Mouse (Mus musculus) v-Abl transformed pro-B cells (cell line): ENCODE results near the gene Ppp1r14a.

Experiments
- in situ Hi-C, 2 experiments: fragments of 400-800 bp; cut with MboI; formaldehyde crosslinking; loops; one replicate each; pipeline ENCODE4 v1.15.1; 2025; ENCODE audit not compliant: unreplicated experiment in 2 of 2

The Ppp1r14a gene

GRCm38 (mm10) chr7:29288942-29289638 lies at the start of gene Ppp1r14a:
TSS of gene Ppp1r14a (plus strand) at chr7:29289308.
- in situ Hi-C loops: loop anchor here in 1 of 2 experiments (5.0 kb wide), 1 partner anchor 162 kb away; the partner anchor contains the start of gene Ryr1

- in situ Hi-C loops: loop anchor here (5.0 to 10.0 kb wide), 3 partner anchors 47 to 118 kb away; partner anchors contain the start of genes Ryr1 (in 2 of the 2), Ggn (in 1 of the 2) and Spred3 (in 1 of the 2)
These were observed 44.2 kb upstream of the Ppp1r14a start for GRCm38 (mm10) chr7:29244732-29245416.

GRCm38 (mm10) chr7:29246015-29246414 lies 43.1 kb upstream of the Ppp1r14a start:
- in situ Hi-C loops: loop anchor here (5.0 to 10.0 kb wide), 3 partner anchors 46 to 119 kb away; partner anchors contain the start of genes Ggn (in 1 of the 2), Ryr1 (in 1 of the 2) and Spred3 (in 1 of the 2)

- in situ Hi-C loops: loop anchor here (5.0 to 10.0 kb wide), 3 partner anchors 46 to 119 kb away; partner anchors contain the start of genes Ggn (in 1 of the 2), Ryr1 (in 1 of the 2) and Spred3 (in 1 of the 2)
These were observed 42.3 kb upstream of the Ppp1r14a start for GRCm38 (mm10) chr7:29246619-29247313.

- in situ Hi-C loops: loop anchor here (5.0 to 10.0 kb wide), 3 partner anchors 45 to 120 kb away; partner anchors contain the start of genes Ggn (in 1 of the 2), Ryr1 (in 1 of the 2) and Spred3 (in 1 of the 2)
These were observed 41.8 kb upstream of the Ppp1r14a start for GRCm38 (mm10) chr7:29247314-29247700.

GRCm38 (mm10) chr7:29247706-29248105 lies 41.4 kb upstream of the Ppp1r14a start:
- in situ Hi-C loops: loop anchor here (5.0 to 10.0 kb wide), 3 partner anchors 45 to 120 kb away; partner anchors contain the start of genes Ggn (in 1 of the 2), Ryr1 (in 1 of the 2) and Spred3 (in 1 of the 2)

- in situ Hi-C loops: loop anchor here (5.0 to 10.0 kb wide), 3 partner anchors 44 to 121 kb away; partner anchors contain the start of genes Ggn (in 1 of the 2), Ryr1 (in 1 of the 2) and Spred3 (in 1 of the 2)
These were observed 40.8 kb upstream of the Ppp1r14a start, which contains the start of gene 2200002D01Rik for GRCm38 (mm10) chr7:29248261-29248841. TSS of gene 2200002D01Rik (minus strand) at chr7:29248466.

GRCm38 (mm10) chr7:29251166-29251565 lies 37.9 kb upstream of the Ppp1r14a start:
- in situ Hi-C loops: no loop called here

GRCm38 (mm10) chr7:29253842-29254241 lies 35.3 kb upstream of the Ppp1r14a start:
- in situ Hi-C loops: no loop called here

- in situ Hi-C loops: no loop called here
These were observed 33.2 kb upstream of the Ppp1r14a start for GRCm38 (mm10) chr7:29255875-29256274.

GRCm38 (mm10) chr7:29257368-29257767 lies 31.7 kb upstream of the Ppp1r14a start:
- in situ Hi-C loops: no loop called here

GRCm38 (mm10) chr7:29259781-29260730 lies 29.1 kb upstream of the Ppp1r14a start:
- in situ Hi-C loops: no loop called here

- in situ Hi-C loops: no loop called here
These were observed 27.0 kb upstream of the Ppp1r14a start for GRCm38 (mm10) chr7:29262151-29262550.

GRCm38 (mm10) chr7:29263831-29264230 lies 25.3 kb upstream of the Ppp1r14a start:
- in situ Hi-C loops: no loop called here

- in situ Hi-C loops: no loop called here
These were observed 23.5 kb upstream of the Ppp1r14a start for GRCm38 (mm10) chr7:29265636-29266035.

- in situ Hi-C loops: no loop called here
These were observed 22.2 kb upstream of the Ppp1r14a start for GRCm38 (mm10) chr7:29266931-29267330.

GRCm38 (mm10) chr7:29270445-29270844 lies 18.7 kb upstream of the Ppp1r14a start:
- in situ Hi-C loops: no loop called here

GRCm38 (mm10) chr7:29271687-29272465 lies 17.2 kb upstream of the Ppp1r14a start:
- in situ Hi-C loops: no loop called here
